Mouse (Mus musculus) G1E (cell line): ENCODE measurements around the gene Gm5105.

Experiments used
- CTCF ChIP-seq: IDR thresholded peaks from 2 replicates; pipeline ENCODE4 v1.5.1; 2012; ENCODE audit warnings: low read depth, low read length, inconsistent platforms, mixed read lengths
- GATA1 ChIP-seq: IDR thresholded peaks from 2 replicates; pipeline ENCODE4 v1.6.1; 2012; ENCODE audit warnings: borderline replicate concordance, low read length, inconsistent platforms, mixed read lengths
- GATA2 ChIP-seq: IDR thresholded peaks from 2 replicates; pipeline ENCODE4 v1.6.1; 2012; ENCODE audit warnings: low read depth, low read length, inconsistent platforms, borderline replicate concordance
- POLR2AphosphoS5 ChIP-seq: IDR thresholded peaks from 2 replicates; pipeline ENCODE4 v1.6.1; 2012; ENCODE audit warnings: low read depth, low read length, inconsistent platforms; ENCODE audit not compliant: insufficient replicate concordance
- TAL1 ChIP-seq: conservative IDR thresholded peaks from 2 replicates; pipeline ENCODE4 v1.6.1; 2012; ENCODE audit warnings: low read depth, low read length, inconsistent platforms, mixed read lengths

GRCm38 (mm10) chr3:138095718-138096117 is 28.5 kb upstream of the Gm5105 start:
- TF ChIP-seq CTCF (no peak), GATA1 (no peak), POLR2AphosphoS5 (no peak), GATA2 (no peak), TAL1 (no peak)
